Mouse (Mus musculus): ENCODE data around the gene Iars2. TPM values are rescaled to one million over a fixed set of nuclear protein-coding genes. Genes with fewer than 3 reads are reported as not detected.

The Iars2 gene
- polyA plus RNA-seq, 1 experiment from 2014 or later = 19.7 TPM

DNA sequence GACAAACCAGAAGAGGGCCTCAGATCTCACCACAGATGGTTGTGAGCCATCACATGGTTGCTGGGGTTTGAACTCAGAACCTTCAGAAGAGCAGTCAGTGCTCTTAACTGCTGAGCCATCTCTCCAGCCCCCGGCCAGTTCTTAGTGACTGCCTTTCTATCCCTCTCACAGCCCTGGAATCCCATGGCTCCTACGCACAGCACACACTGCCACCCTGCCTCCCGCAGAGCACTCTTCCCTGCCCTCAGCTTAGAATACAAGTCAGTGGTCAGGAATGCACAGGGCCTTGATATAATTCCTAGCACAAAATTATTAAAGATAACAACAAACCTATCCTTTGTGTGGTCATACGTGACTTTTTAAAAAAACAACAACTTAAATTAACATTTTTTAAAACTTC, 14.7 kb downstream of the Iars2 start:
- Histone ChIP-seq H3K4me1 (ENCODE audit: control insufficient read depth, insufficient read depth, low read length) (no peaks in the 10 kb centered on the region), H3K27ac (ENCODE audit: low read depth, low read length) (no peak overlapping the region), H3K9me3 (ENCODE audit: control insufficient read depth, low read length) (no peaks in the 10 kb centered on the region), H3K4me3 (ENCODE audit: low read depth, low read length) (no peak overlapping the region), H3K36me3 (ENCODE audit: control insufficient read depth, insufficient read depth, low read length) (peaks cover 40% of the 10 kb centered on the region), H3K27me3 (ENCODE audit: control insufficient read depth, insufficient read depth, low read length) (no peaks in the 10 kb centered on the region), H3K4me2 (ENCODE audit: low read depth, low read length) (no peak overlapping the region), H3K9ac (replicated peaks; ENCODE audit: low read depth, low read length) (no peak overlapping the region)
- WGBS = 96% methylated on average over 4 of the region's 4 CpGs
- no peak for ATAC-seq (ENCODE audit: low read depth)

DNA sequence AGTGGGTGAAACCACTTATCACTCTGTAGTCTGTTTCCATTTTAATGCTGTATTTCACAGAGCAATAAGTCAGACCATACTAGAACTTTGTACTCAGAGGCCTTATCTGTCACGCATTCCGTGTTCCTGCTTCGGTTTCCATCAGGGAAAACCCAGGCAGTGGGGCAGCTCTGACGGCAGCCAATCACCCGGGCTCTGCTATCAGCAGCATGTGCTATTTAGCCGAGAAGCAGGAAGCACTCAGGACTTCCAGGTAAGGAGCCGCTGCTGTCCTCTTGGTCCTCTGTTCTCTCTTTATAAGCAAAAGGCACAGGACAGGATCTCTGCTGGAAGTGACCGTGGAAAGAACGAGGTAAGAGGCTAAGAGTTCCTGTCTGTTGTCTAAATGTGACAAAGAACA, 17.2 kb downstream of the Iars2 start:
- Histone ChIP-seq H3K4me1 (ENCODE audit: control insufficient read depth, insufficient read depth, low read length) (no peaks in the 10 kb centered on the region), H3K9me3 (ENCODE audit: control insufficient read depth, low read length) (no peaks in the 10 kb centered on the region), H3K9ac (replicated peaks; ENCODE audit: low read depth, low read length) (no peak overlapping the region), H3K36me3 (ENCODE audit: control insufficient read depth, insufficient read depth, low read length) (peaks cover 32% of the 10 kb centered on the region), H3K27ac (ENCODE audit: low read depth, low read length) (no peak overlapping the region), H3K4me2 (ENCODE audit: low read depth, low read length) (no peak overlapping the region), H3K27me3 (ENCODE audit: control insufficient read depth, insufficient read depth, low read length) (no peaks in the 10 kb centered on the region), H3K4me3 (ENCODE audit: low read depth, low read length) (no peak overlapping the region)
- 93% methylated on average over 9 of the region's 9 CpGs for WGBS
- ATAC-seq (ENCODE audit: low read depth) = no peak

DNA sequence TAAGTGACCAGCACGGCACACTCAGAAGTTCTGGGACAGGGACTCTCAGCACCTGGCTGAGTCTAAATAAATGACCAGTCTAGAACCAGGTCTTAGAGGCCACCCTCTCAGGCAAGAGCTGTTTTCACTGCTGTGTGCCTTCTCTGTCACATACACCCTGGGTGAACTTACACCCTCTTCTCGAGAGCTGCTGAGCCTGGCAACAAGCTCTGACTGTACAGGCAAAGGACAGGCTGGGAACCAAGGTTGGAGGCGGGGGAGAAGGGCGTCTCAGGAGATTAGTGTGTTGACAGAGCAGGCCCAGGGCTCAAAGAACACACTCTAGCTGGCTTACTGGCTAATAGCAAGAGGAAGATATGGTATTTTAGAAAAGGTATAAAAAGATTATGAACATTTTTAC, 20.3 kb downstream of the Iars2 start:
- Histone ChIP-seq H3K27ac (ENCODE audit: low read depth, low read length) (no peak overlapping the region), H3K4me2 (ENCODE audit: low read depth, low read length) (no peak overlapping the region), H3K9me3 (ENCODE audit: control insufficient read depth, low read length) (no peaks in the 10 kb centered on the region), H3K36me3 (ENCODE audit: control insufficient read depth, insufficient read depth, low read length) (peaks cover 20% of the 10 kb centered on the region), H3K27me3 (ENCODE audit: control insufficient read depth, insufficient read depth, low read length) (no peaks in the 10 kb centered on the region), H3K4me3 (ENCODE audit: low read depth, low read length) (no peak overlapping the region), H3K9ac (replicated peaks; ENCODE audit: low read depth, low read length) (no peak overlapping the region), H3K4me1 (ENCODE audit: control insufficient read depth, insufficient read depth, low read length) (no peaks in the 10 kb centered on the region)
- ATAC-seq (ENCODE audit: low read depth) = no peak
- WGBS = 87% methylated on average over 4 of the region's 4 CpGs

DNA sequence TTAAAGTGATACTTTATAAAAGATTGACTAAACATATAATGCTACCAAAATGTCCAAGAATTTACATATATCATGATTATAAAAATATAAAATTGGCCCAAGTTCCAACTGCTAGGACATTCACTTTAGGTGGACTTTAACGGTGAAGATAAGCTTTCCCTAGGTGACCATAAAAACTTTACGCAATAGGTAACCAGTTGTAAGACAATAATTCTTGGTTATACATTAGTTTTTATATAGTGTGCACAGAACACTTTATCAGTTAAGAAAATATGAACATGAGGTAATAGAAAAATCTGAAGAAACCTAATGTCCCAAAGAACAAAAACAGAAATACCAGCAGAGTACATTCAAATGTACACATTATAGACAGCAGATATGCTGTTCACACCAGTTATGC, 20.9 kb downstream of the Iars2 start:
- Histone ChIP-seq H3K27ac (ENCODE audit: low read depth, low read length) (no peak overlapping the region), H3K9ac (replicated peaks; ENCODE audit: low read depth, low read length) (no peak overlapping the region), H3K36me3 (ENCODE audit: control insufficient read depth, insufficient read depth, low read length) (peaks cover 14% of the 10 kb centered on the region), H3K4me1 (ENCODE audit: control insufficient read depth, insufficient read depth, low read length) (no peaks in the 10 kb centered on the region), H3K4me2 (ENCODE audit: low read depth, low read length) (no peak overlapping the region), H3K4me3 (ENCODE audit: low read depth, low read length) (no peak overlapping the region), H3K27me3 (ENCODE audit: control insufficient read depth, insufficient read depth, low read length) (no peaks in the 10 kb centered on the region), H3K9me3 (ENCODE audit: control insufficient read depth, low read length) (no peaks in the 10 kb centered on the region)
- no peak for ATAC-seq (ENCODE audit: low read depth)
- 97% methylated on average over 2 of the region's 2 CpGs for WGBS

DNA sequence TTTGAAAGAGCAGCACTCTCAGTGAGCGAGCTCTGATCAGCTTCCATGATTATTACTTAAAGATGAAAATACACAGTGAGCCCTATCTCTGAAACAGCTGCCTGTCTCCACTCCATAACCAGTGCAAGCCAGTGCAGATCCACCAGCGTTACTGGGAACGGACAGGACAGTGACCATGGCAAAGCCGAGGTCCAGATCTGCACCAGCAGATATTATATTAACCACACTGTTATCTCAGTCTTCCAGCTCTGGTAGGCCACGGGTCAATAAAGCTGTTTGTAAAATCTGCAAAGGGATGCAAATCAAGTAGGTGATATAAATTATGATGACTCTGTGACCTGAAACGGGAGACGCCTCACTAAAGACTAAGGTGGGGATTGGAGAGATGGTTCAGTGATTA, 21.6 kb downstream of the Iars2 start:
- 91% methylated on average over 7 of the region's 7 CpGs for WGBS
- H3K4me3 ChIP-seq (ENCODE audit: low read depth, low read length) = no peak overlapping the region
- no peaks in the 10 kb centered on the region for H3K9me3 ChIP-seq (ENCODE audit: control insufficient read depth, low read length)
- H3K9ac ChIP-seq (replicated peaks; ENCODE audit: low read depth, low read length) = no peak overlapping the region
- no peaks in the 10 kb centered on the region for H3K27me3 ChIP-seq (ENCODE audit: control insufficient read depth, insufficient read depth, low read length)
- ATAC-seq (ENCODE audit: low read depth) = no peak
- H3K4me2 ChIP-seq (ENCODE audit: low read depth, low read length) = no peak overlapping the region
- H3K27ac ChIP-seq (ENCODE audit: low read depth, low read length) = no peak overlapping the region
- no peaks in the 10 kb centered on the region for H3K4me1 ChIP-seq (ENCODE audit: control insufficient read depth, insufficient read depth, low read length)
- peaks cover 9% of the 10 kb centered on the region; the same call in 1 of the 2 replicates for H3K36me3 ChIP-seq (ENCODE audit: control insufficient read depth, insufficient read depth, low read length)

DNA sequence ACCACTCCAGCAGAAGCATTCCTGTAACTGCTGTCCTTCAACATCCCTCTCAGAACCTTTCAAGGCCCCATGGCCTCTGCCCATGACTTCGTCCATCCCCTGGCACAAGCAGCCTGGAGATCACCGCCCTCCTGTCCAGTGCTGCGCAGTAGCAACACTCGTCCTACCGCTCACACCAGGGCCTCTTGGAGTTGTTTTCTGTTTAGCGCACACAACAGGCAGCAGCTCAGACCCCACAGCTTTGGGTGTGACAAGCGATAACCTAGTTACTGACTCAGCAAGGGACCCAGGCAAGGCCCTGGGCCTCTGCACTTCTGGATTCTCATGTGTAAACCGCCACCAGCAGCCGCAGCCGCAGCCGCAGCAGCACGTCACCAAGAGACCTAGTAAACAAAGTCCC, 22.4 kb downstream of the Iars2 start:
- 98% methylated on average over 12 of the region's 12 CpGs for WGBS
- no peak for ATAC-seq (ENCODE audit: low read depth)

DNA sequence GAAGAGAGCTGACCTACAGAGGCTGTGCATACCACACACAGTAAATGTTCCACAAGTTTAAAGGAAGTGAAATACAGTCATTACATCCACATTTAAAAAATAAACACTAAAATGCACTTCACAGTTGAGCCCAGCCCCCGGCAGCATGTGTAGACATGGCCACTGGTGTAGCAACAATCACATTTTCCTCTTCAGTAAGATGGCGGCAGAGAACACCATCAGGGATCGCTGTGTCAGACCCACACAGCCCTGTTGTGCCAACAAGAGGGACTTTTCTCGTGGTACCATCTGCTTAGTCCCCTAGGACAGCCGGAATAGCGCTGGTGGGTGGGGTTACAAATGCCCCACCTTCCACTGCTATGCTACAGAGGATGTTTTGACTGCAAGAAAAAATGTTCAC, 26.4 kb downstream of the Iars2 start:
- H3K27ac ChIP-seq (ENCODE audit: low read depth, low read length) = no peak overlapping the region
- H3K4me3 ChIP-seq (ENCODE audit: low read depth, low read length) = no peak overlapping the region
- H3K4me1 ChIP-seq (ENCODE audit: control insufficient read depth, insufficient read depth, low read length) = no peaks in the 10 kb centered on the region
- 89% methylated on average over 6 of the region's 6 CpGs for WGBS
- H3K9me3 ChIP-seq (ENCODE audit: control insufficient read depth, low read length) = no peaks in the 10 kb centered on the region
- H3K9ac ChIP-seq (replicated peaks; ENCODE audit: low read depth, low read length) = no peak overlapping the region
- H3K36me3 ChIP-seq (ENCODE audit: control insufficient read depth, insufficient read depth, low read length) = peaks cover 3% of the 10 kb centered on the region; the same call in 1 of the 2 replicates
- ATAC-seq (ENCODE audit: low read depth) = no peak
- H3K27me3 ChIP-seq (ENCODE audit: control insufficient read depth, insufficient read depth, low read length) = no peaks in the 10 kb centered on the region
- H3K4me2 ChIP-seq (ENCODE audit: low read depth, low read length) = no peak overlapping the region

More for the DNA sequence above, 22.4 kb downstream of the Iars2 start:
- no peak overlapping the region for H3K4me2 ChIP-seq (ENCODE audit: low read depth, low read length)
- H3K27me3 ChIP-seq (ENCODE audit: control insufficient read depth, insufficient read depth, low read length) = no peaks in the 10 kb centered on the region
- no peak overlapping the region for H3K4me3 ChIP-seq (ENCODE audit: low read depth, low read length)
- H3K9ac ChIP-seq (replicated peaks; ENCODE audit: low read depth, low read length) = no peak overlapping the region
- no peak overlapping the region for H3K27ac ChIP-seq (ENCODE audit: low read depth, low read length)
- H3K36me3 ChIP-seq (ENCODE audit: control insufficient read depth, insufficient read depth, low read length) = peaks cover 5% of the 10 kb centered on the region; the same call in 1 of the 2 replicates
- no peaks in the 10 kb centered on the region for H3K9me3 ChIP-seq (ENCODE audit: control insufficient read depth, low read length)
- no peaks in the 10 kb centered on the region for H3K4me1 ChIP-seq (ENCODE audit: control insufficient read depth, insufficient read depth, low read length)

DNA sequence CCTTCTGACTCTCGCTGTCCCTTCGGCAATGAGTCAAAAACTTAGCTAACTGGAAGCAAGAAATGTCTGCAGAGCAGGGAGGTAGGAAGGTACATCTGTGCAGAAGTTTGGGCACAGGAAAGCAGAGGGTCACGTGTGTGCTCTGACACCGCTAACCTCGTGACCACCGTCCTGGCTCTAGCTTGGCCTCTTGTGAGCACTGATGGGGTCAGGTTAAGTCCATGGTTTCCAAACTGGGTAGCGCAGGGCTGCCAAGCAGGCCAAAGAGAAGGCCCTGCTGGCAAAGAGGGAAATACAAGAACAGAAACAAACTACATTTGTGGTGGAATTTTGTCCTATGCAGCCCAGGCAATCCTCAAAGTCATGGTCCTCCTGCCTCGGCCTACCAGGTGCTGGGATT, 30.7 kb downstream of the Iars2 start:
- Histone ChIP-seq H3K27me3 (ENCODE audit: control insufficient read depth, insufficient read depth, low read length) (no peaks in the 10 kb centered on the region), H3K9ac (replicated peaks; ENCODE audit: low read depth, low read length) (no peak overlapping the region), H3K27ac (ENCODE audit: low read depth, low read length) (no peak overlapping the region), H3K36me3 (ENCODE audit: control insufficient read depth, insufficient read depth, low read length) (peaks cover 32% of the 10 kb centered on the region), H3K4me2 (ENCODE audit: low read depth, low read length) (no peak overlapping the region), H3K4me1 (ENCODE audit: control insufficient read depth, insufficient read depth, low read length) (no peaks in the 10 kb centered on the region), H3K4me3 (ENCODE audit: low read depth, low read length) (no peak overlapping the region), H3K9me3 (ENCODE audit: control insufficient read depth, low read length) (no peaks in the 10 kb centered on the region)
- ATAC-seq (ENCODE audit: low read depth) = no peak
- 96% methylated on average over 8 of the region's 8 CpGs for WGBS

DNA sequence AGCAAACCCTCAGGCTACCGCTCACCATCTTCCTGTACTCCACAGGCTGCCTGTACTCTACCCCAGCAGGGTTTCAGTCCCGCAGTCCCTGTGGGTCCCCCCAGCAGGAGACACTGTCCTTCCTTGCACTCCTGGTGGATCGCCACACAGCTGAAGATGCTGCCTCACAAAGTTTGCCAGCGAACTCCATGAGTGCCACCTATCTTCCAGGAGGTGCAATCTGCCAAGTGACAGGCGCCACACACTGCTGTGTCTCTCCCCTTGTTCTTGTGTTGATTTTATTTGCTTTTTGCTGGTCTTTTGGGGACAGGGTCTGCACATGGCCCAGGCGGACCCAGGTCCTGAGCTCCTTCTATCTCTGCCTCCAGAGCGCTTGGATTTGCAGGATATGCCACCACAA, 32.3 kb downstream of the Iars2 start:
- Histone ChIP-seq H3K4me2 (ENCODE audit: low read depth, low read length) (no peak overlapping the region), H3K9me3 (ENCODE audit: control insufficient read depth, low read length) (no peaks in the 10 kb centered on the region), H3K36me3 (ENCODE audit: control insufficient read depth, insufficient read depth, low read length) (peaks cover 44% of the 10 kb centered on the region), H3K27me3 (ENCODE audit: control insufficient read depth, insufficient read depth, low read length) (no peaks in the 10 kb centered on the region), H3K9ac (replicated peaks; ENCODE audit: low read depth, low read length) (no peak overlapping the region), H3K27ac (ENCODE audit: low read depth, low read length) (no peak overlapping the region), H3K4me1 (ENCODE audit: control insufficient read depth, insufficient read depth, low read length) (no peaks in the 10 kb centered on the region), H3K4me3 (ENCODE audit: low read depth, low read length) (no peak overlapping the region)
- ATAC-seq (ENCODE audit: low read depth) = no peak
- WGBS = 95% methylated on average over 7 of the region's 7 CpGs
